Mouse (Mus musculus) heart, adult 2 months (tissue): ENCODE data around the gene Ogdhl.

Source experiments
- CTCF ChIP-seq: fragments of 200-600 bp; IDR thresholded peaks from 2 replicates; pipeline ENCODE4 v1.8.1; 2022; ENCODE audit warnings: antibody characterized with exemption, mild to moderate bottlenecking, moderate library complexity
- POLR2A ChIP-seq: fragments of 200-500 bp; IDR thresholded peaks from 2 replicates; pipeline ENCODE4 v1.6.1; 2011; ENCODE audit warnings: mild to moderate bottlenecking, low read depth, low read length, control low read depth; ENCODE audit not compliant: insufficient read depth

- no peak for TF ChIP-seq CTCF
- no peak for TF ChIP-seq POLR2A
Observed at GRCm38 (mm10) chr14:32327366-32327765, 5.5 kb downstream of the Ogdhl start.
